Mouse (Mus musculus): ENCODE measurements at regions not wholly inside any gene's neighbourhood (a gene's known extent, or its start where the extent isn't known, plus 50 kb on each side); places are given as distances from the start of the nearest gene placed in this dataset.

- TF ChIP-seq CTCF (IDR thresholded peaks at IDR 0.05; ENCODE audit: low read depth) (no peak), EP300 (optimal IDR thresholded peaks at IDR 0.05) (no peak)
Observed at GRCm38 (mm10) chr2:131769656-131770210, 89.8 kb downstream of the Erv3 start.

Data from stomach, postnatal 0 days (tissue).